Mouse (Mus musculus) kidney, adult 2 months (tissue): Measurements from ENCODE around the gene Gm17349. TPM values are rescaled to one million over a fixed set of nuclear protein-coding genes. Genes with fewer than 3 reads are reported as not detected.
A peak's percentile ranks its signal among the peaks of the same experiment; 100 is the strongest.

ENCODE experiments used
- DNase-seq: peaks from one replicate; pipeline ENCODE4 v3.0.0; 2021
- H3K27ac ChIP-seq: fragments of 200-500 bp; 2 replicates; pipeline ENCODE4 v1.5.1; 2012; ENCODE audit warnings: low read depth, low read length, control low read depth, inconsistent platforms; ENCODE audit not compliant: insufficient read depth
- H3K27me3 ChIP-seq: fragments of 200-500 bp; replicated peaks from 2 replicates; pipeline ENCODE4 v1.6.1; 2012; ENCODE audit warnings: mild to moderate bottlenecking, moderate library complexity, low read length, inconsistent platforms; ENCODE audit not compliant: control insufficient read depth, insufficient read depth
- H3K36me3 ChIP-seq: fragments of 200-500 bp; 2 replicates; pipeline ENCODE4 v1.6.1; 2012; ENCODE audit warnings: mild to moderate bottlenecking, moderate library complexity, low read length, inconsistent platforms; ENCODE audit not compliant: control insufficient read depth, insufficient read depth
- H3K4me1 ChIP-seq: fragments of 200-500 bp; 2 replicates; pipeline ENCODE4 v1.6.1; 2011; ENCODE audit warnings: low read length; ENCODE audit not compliant: control insufficient read depth, insufficient read depth
- H3K4me3 ChIP-seq: fragments of 200-500 bp; 2 replicates; pipeline ENCODE4 v1.5.1; 2011; ENCODE audit warnings: mild to moderate bottlenecking, low read depth, low read length, control low read depth; ENCODE audit not compliant: insufficient read depth
- CTCF ChIP-seq: fragments of 200-500 bp; conservative IDR thresholded peaks from 2 replicates; pipeline ENCODE4 v1.5.1; 2011; ENCODE audit warnings: low read depth, mild to moderate bottlenecking, control low read depth, low read length, moderate library complexity, mixed read lengths; ENCODE audit not compliant: insufficient read depth, insufficient read length
- POLR2A ChIP-seq: fragments of 200-500 bp; IDR thresholded peaks from one replicate; pipeline ENCODE4 v1.6.1; 2011; ENCODE audit warnings: low read depth, low read length, control low read depth
- WGBS: fragments of 180-500 bp; shearing (Covaris S2); methylation state at CpG from one replicate; pipeline ENCODE4 v1.1.7; 2018; 5-methylcytosine and 5-hydroxymethylcytosine counted together
- polyA plus RNA-seq: library from polyadenylated mRNA; depleted of rRNA; stranded (reverse); fragments of >200 nt; gene quantifications from 2 replicates; pipeline ENCODE4 v1.2.3, GENCODE M21; 2012; rRNA removed

The Gm17349 gene
- polyA plus RNA-seq, 1 experiment, result 0.58 TPM

DNA sequence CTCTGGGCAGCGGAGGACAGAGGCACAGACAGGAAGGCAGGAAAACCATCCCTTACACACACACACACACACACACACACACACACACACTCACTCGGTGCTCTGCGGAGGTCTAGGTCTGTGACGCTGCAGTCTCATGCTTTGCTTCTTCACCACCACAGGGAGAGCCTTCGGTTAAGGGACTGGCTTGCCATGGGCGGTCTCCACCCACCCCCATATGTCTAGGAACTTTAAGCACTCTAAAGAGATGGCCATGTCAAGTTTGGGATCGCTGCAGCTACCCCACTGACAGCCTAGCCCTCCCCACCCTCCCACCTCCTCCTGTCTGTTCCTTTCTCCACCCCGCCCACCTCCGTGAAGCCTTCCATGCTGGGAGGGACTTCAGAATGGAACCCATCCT lies 49.3 kb downstream of the Gm17349 start:
- no peak for TF ChIP-seq POLR2A
- TF ChIP-seq CTCF, result no peak
- Histone ChIP-seq H3K4me1 (no peaks in the 10 kb centered on the region), H3K4me3 (no peak overlapping the region), H3K27me3 (no peaks in the 10 kb centered on the region), H3K27ac (no peak overlapping the region), H3K36me3 (no peaks in the 10 kb centered on the region)
- DNase-seq, result no peak
- whole genome bisulfite sequencing, result 62% methylated on average over 9 of the region's 9 CpGs

DNA sequence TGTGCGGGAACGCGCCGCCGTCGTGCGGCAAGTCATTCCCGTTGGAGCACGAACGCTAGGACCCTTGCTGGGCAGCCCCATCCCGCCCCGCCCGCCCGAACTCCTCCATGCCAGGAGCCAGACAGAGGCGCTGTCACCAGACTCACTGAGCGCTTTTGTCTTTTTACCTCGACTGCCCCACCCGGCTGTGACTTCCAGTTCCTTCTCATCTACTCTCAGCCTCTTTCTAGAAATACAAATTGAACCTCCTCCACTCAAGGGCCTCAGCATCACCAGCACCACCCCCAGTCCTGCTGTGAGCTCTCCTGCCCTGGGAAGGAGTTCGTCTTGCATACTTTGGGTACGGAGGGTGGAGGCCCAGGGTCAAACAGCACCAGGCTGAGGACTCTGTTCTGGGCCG lies 51.4 kb downstream of the Gm17349 start:
- Histone ChIP-seq H3K36me3 (no peaks in the 10 kb centered on the region), H3K4me1 (no peaks in the 10 kb centered on the region), H3K4me3 (no peak overlapping the region), H3K27me3 (no peaks in the 10 kb centered on the region), H3K27ac (no peak overlapping the region)
- DNase-seq, result no peak
- 23% methylated on average over 21 of the region's 21 CpGs for WGBS
- TF ChIP-seq POLR2A (no peak), CTCF (no peak)

DNA sequence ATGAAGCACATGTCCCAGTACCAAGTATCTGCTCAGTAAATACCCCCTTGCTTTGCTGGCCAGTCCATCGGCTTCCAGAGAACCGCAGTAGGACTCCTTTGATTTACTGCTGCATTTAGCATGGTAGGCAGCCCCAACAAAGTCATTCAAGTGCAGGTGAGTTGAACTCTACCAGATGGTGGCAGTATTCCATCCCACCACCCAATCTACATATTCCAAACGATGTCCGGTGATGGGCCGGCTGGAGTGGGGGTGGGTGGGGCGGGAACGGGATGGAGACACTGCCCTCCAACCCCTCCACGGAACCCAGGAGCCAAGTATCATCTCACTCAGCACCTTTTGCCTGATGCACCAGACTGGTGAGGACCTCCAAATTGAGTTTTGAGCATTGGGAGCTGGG lies 52.0 kb downstream of the Gm17349 start:
- Histone ChIP-seq H3K27ac (no peak overlapping the region), H3K27me3 (no peaks in the 10 kb centered on the region), H3K36me3 (no peaks in the 10 kb centered on the region), H3K4me1 (no peaks in the 10 kb centered on the region), H3K4me3 (no peak overlapping the region)
- TF ChIP-seq CTCF, result no peak
- no peak for TF ChIP-seq POLR2A
- WGBS, result 14% methylated on average over 8 of the region's 8 CpGs
- peak; percentile 17 for DNase-seq

Other genes starting within 250 kb of the Gm17349 start
- gene Nckap5l, start 247.7 kb downstream of the Gm17349 start, polyA plus RNA-seq, result 3.1 and 3.9 TPM in 2 replicates
- gene Bcdin3d, start 230.8 kb downstream of the Gm17349 start, polyA plus RNA-seq, result 5.8 and 7.0 TPM in 2 replicates
- 0.43 and 1.3 TPM in 2 replicates for gene Faim2, start 177.3 kb downstream of the Gm17349 start, polyA plus RNA-seq
- 741 and 818 TPM in 2 replicates for gene Aqp2, start 126.4 kb downstream of the Gm17349 start, polyA plus RNA-seq
- gene Aqp5, start 114.7 kb downstream of the Gm17349 start, polyA plus RNA-seq, result 0.66 and 1.6 TPM in 2 replicates
- 97.9 and 124 TPM in 2 replicates for gene Aqp6, start 104.1 kb downstream of the Gm17349 start, polyA plus RNA-seq
- 2.4 and 2.6 TPM in 2 replicates for gene Racgap1, start 53.8 kb downstream of the Gm17349 start, polyA plus RNA-seq
- gene Asic1, start 35.1 kb downstream of the Gm17349 start, polyA plus RNA-seq, result 0.34 and 0.37 TPM in 2 replicates
- gene Smarcd1, start 3.4 kb downstream of the Gm17349 start, polyA plus RNA-seq, result 27.7 and 29.5 TPM in 2 replicates
- gene Gpd1, start 12.0 kb upstream of the Gm17349 start, polyA plus RNA-seq, result 427 and 506 TPM in 2 replicates
- gene Cox14, start 20.1 kb upstream of the Gm17349 start, polyA plus RNA-seq, result 263 and 269 TPM in 2 replicates
- 28.7 and 31.8 TPM in 2 replicates for gene Cers5, start 67.4 kb upstream of the Gm17349 start, polyA plus RNA-seq
- 29.9 and 32.7 TPM in 2 replicates for gene Lima1, start 170.0 kb upstream of the Gm17349 start, polyA plus RNA-seq